Mouse (Mus musculus): ENCODE results near the gene Myh3.

Myh3 gene

DNA sequence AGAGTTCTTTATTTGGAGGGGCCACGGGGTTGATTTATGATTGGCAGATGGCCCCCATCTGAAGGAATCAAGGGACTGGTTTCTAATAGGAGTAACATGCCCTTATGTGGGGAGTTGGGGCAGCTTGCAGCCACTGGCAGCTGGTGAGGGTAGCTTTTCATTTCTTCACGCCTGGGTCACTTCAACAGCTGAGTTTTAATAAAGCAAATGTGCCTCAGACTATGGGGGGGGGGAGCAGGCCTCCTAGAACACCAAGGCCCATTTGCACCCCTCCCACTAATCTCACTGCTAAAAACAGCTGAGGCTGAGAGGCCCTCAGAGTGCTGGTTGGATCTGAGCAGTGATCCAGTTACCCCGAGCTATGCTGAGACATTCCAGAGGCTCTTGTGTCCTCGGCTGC is 27.6 kb downstream of the Myh3 start:
- no peak for DNase-seq (ENCODE audit: low read depth)

DNA sequence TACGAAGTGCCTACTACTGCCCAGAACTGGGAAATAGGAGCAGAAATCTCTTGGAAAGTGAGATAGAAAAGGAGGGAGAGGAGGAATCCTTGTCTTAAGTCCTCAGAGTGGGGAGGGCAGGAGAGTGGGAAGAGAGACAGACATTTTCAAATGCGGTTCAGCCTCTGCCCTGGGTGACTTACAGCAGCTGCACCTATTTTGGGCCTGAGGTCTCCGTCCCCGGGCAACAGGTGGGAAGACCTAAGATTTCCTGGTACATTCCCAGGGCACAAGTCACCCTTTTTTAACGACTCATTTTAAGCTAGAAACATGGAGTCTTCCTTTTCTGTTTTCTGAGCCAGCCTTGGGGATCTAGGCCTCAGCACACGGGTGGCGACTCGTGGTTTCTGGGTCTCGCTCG is 28.9 kb downstream of the Myh3 start:
- no peak for DNase-seq (ENCODE audit: low read depth)

GRCm38 (mm10) chr11:67110168-67110948 is 32.3 kb downstream of the Myh3 start:
- peak; percentile 47 for DNase-seq (ENCODE audit: low read depth)

DNA sequence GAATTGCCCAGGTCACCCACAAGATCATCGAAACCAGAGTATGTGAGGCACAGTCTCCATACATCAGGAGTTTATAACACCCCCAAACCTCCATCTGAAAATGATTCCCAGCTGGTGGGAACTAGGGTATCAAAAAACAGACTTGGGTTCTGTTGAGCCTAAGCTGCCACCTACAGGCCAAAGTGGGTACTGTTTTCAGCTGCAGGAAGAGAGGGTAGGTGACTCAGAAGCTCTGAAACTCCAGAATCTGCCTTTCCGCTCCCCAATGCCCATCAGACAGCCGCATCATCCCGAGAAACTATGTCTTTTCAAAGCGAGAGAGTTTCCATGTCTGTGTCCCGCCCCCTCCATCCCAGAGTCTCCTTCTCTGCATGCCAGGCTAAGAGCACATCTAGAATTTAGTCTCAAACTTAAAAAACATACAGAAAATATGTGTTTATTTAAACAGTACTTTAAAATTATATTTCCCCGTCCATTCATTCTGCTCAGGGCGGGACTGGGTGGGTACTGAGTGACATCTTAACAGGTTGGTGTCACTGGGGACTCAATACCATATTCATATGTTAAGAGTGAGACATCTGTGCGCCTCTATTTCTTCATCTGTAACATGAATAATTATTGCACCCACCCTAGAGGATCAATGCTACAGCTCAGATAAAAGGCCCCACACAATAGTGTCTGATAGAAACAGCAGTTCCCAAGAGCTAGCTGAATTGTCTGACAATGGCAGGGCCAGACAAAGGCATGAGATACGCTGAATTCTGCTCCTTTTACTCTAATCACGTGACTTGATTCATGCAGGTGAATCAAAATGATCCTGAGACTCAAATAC is 34.1 kb downstream of the Myh3 start:
- peak; percentile 78 for DNase-seq (ENCODE audit: low read depth)

- peak; percentile 59 for DNase-seq (ENCODE audit: low read depth)
Observed at GRCm38 (mm10) chr11:67112851-67113202, 34.7 kb downstream of the Myh3 start.

DNA sequence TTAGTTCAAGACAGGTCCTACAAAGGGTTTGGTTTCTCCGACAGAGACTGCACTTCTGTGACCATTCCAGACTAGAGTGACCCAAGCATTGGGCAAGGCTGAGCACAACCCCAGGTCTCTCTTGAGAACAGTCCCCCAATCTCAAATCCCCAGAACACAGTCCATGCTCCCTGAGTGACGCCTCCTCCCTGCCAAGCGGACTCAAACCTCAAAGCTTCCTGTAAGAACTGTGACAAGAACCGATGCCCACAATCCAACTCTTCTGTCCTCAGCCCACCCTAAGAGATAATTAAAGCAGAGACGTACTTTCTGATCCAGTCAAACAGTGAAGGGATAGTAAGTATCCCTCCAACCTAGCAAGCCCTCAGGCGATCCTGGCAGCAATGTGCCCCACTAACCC is 35.3 kb downstream of the Myh3 start:
- DNase-seq (ENCODE audit: low read depth), result no peak

GRCm38 (mm10) chr11:67114261-67114660 is 36.2 kb downstream of the Myh3 start:
- no peak for DNase-seq (ENCODE audit: low read depth)

DNA sequence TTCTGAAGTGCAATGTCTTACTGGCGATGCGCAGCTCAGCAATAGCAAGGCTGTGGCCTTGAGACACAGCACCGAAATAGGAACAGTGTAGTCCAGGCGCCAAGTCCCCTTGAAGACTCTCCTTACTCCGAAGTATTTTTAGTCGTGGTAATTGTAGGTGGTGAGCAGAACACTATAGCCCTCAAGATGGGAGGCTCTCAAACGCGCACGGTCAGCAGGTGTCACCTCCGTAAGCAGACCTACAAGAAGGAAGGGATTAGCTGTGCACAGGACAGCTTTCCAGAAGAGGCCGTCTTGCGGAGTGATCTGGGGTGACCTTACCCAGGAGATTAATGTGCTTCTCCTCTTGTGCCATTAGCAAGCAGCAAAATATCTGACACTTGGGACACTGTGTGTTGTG is 36.8 kb downstream of the Myh3 start:
- DNase-seq (ENCODE audit: low read depth), result no peak

- no peak for DNase-seq (ENCODE audit: low read depth)
Observed at GRCm38 (mm10) chr11:67116725-67117124, 38.6 kb downstream of the Myh3 start.

GRCm38 (mm10) chr11:67119539-67120070 is 41.5 kb downstream of the Myh3 start:
- DNase-seq (ENCODE audit: low read depth), result no peak

GRCm38 (mm10) chr11:67120697-67121294 is 42.7 kb downstream of the Myh3 start:
- no peak for DNase-seq (ENCODE audit: low read depth)

DNA sequence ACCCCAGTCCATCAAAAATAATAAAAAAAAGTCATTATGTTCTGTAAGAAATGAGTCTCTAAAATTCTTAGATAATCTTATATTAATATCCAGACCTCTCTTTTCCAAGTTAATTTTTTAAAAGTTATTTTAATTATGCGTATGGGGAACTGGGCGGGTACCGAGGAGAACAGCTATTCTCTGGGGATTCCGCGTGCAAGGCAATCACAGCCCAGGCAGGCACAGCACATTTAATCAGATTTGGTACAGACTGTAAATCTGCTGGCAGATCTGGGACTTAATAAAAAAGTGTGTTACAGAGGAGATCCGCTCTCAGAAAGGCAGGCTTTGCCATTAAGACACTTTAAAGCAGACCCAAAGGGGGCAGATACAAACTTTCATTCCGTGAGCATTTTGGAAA is 46.8 kb downstream of the Myh3 start:
- no peak for DNase-seq (ENCODE audit: low read depth)

DNA sequence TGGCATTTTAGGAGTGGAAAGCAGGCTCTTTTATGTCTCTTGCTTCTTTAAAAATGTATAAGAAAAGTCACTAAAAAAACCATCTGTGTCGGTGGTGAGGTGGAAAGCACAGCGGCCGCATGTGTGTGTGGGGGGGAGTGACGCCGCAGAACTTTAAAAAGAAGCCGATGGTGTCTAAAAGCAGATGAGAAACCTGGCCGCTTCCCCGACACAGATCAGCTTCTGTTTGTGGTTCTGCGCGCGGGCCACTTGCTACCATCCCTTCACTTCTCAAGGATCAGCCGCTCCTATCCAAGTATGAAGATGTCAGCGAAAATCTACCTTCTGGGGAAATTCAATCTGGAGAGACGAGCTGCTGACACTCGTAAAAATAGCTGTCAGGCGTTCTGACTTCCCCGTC is 47.3 kb downstream of the Myh3 start:
- no peak for DNase-seq (ENCODE audit: low read depth)

- no peak for DNase-seq (ENCODE audit: low read depth)
Observed at GRCm38 (mm10) chr11:67133526-67133925, 55.4 kb downstream of the Myh3 start.

DNA sequence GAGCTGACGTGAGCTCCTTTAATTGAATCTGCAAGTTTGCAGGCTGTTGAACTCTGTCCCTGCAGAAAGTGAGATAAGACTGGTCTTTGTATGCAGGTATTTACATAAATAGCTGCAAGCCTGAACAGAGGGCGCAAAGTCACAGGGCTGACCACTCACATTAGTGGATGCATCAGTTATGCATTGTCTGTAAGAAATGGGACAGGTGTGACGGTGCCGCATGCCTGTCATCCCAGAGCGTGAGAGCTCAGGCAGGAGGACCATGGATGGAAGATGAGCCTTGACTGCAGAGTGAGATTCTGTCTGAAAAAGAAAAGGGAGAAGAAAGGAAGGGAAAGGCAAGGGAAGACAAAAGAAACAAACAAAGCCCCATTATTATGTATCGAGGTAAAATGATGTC is 56.6 kb downstream of the Myh3 start:
- DNase-seq (ENCODE audit: low read depth), result no peak

- DNase-seq (ENCODE audit: low read depth), result no peak
Observed at GRCm38 (mm10) chr11:67135532-67135931, 57.4 kb downstream of the Myh3 start.

DNA sequence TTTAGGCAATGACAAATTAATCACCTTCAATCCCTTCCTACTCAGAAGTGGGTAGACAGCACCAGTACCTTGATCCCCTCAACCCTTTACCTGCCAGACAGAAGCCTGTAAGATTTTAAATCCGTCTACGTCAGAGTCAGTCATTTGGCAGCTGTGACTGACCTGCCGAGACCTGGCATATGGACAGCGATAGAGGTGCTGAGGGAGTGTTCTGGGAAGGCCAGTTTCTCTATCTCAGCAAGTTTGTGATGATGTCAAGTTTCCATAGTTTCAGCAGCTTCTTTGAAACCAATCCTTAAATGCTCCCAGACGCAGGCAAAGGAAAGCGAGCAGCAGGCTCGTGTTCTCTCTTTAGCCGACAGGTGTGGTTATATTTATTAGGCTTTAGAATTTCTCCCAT is 61.5 kb downstream of the Myh3 start:
- no peak for DNase-seq (ENCODE audit: low read depth)

DNA sequence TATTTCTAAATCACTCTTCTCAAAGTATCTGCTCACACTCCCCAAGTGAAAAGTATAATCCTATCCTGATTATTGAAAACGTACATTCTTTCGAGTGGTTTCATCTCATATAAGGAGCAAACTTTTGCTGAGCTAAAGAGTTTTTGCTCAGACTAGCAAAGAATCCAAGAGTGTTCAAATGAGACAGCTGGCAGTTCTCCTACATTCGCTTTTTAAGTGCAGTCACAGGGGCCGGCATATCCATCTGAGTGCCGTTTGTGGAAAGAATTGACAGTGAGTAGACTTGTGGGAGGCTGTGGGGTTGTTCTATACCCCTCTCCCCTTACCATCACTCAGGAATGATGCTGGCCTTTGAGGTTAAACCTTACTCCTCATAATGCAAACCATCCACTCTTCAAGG is 62.1 kb downstream of the Myh3 start:
- DNase-seq (ENCODE audit: low read depth), result no peak

DNA sequence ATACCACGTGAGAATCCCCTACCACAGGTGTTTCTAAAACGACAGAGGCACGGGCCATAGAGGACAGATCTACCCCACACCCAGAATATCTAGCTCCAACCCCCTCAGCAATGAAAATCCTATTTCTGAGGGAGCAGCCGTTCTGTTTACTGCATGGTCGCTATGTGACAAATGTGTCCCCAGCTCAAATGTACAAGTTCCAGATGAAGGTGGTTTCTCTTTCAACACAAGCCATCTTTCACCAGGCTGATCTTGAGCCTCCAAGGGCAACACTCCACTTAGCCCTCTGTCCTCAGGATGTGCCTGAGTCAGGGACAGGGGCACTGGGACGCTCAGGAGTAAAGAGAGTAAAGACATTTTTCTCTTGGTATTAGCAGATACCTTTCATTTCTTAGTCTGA is 62.9 kb downstream of the Myh3 start:
- DNase-seq (ENCODE audit: low read depth), result no peak

DNA sequence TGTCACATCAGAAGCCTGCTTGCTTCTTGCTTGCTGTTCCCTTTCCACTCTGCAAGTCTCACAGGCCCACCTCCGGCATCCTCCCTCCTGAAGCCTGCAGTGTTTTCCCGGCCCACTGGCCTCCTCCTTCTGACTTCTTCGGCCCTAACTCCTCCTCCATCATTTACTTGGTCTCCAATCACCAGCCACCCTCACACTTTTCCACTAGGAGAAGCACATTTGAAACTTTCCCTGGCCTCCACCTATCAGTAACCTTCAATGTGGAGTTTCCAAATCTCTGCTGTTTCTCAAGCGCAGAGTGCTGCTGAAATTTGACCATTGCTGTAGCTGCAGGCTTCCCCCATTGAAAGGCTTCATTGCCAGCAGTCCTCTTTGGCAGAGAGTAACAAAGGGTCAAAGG is 63.9 kb downstream of the Myh3 start:
- DNase-seq (ENCODE audit: low read depth), result no peak

DNA sequence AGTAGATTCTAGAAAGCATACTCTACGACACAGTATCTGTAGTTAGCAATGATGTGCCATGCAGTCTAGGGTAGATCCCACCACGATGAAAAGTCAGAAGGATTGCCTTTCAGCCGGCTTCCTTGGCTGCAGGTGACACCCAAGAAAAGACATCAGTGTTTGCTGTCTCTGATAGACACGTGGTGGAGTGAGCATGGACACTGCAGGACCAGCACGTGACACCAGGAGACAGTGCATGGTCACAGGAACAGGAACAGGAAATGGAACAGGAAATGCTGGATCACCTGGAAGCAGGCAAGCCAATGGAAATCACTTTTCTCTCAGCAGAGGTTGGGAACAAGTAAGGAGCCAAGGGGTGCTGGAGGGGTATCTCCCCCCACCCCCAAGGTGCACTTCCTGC is 65.0 kb downstream of the Myh3 start:
- no peak for DNase-seq (ENCODE audit: low read depth)

GRCm38 (mm10) chr11:67143863-67144498 is 65.9 kb downstream of the Myh3 start:
- no peak for DNase-seq (ENCODE audit: low read depth)

All from 416B (cell line).